Mouse (Mus musculus) Muller cell, postnatal 12 days (primary cell): Measurements from ENCODE around the gene Olfr463.

Source experiments
- DNase-seq: peaks from one replicate; pipeline ENCODE4 v3.0.0-alpha.2; 2015; ENCODE audit errors: inconsistent ontology term

Olfr463 gene

GRCm38 (mm10) chr11:87847884-87848283 is 49.3 kb downstream of the Olfr463 start:
- DNase-seq = peak; percentile 66

GRCm38 (mm10) chr11:87846968-87847600 is 50.1 kb downstream of the Olfr463 start:
- DNase-seq = no peak
